Mouse (Mus musculus) forebrain, embryonic 10.5 days (tissue): ENCODE data around the gene Fam110c. TPM values are rescaled to one million over a fixed set of nuclear protein-coding genes. Genes with fewer than 3 reads are reported as not detected.

Experiments used
- DNase-seq: peaks from one replicate; pipeline ENCODE4 v3.0.0-alpha.2; 2017; ENCODE audit warnings: low spot score; ENCODE audit errors: extremely low spot score
- H3K27ac ChIP-seq: fragments of 300-500 bp; sonication (generic); 2 replicates; pipeline ENCODE4 v1.5.1; 2016; ENCODE audit warnings: mild to moderate bottlenecking
- H3K27me3 ChIP-seq: fragments of 300-500 bp; sonication (generic); 2 replicates; pipeline ENCODE4 v1.6.1; 2016; ENCODE audit warnings: mild to moderate bottlenecking; ENCODE audit not compliant: poor library complexity, severe bottlenecking
- H3K36me3 ChIP-seq: fragments of 300-500 bp; sonication (generic); replicated peaks from 2 replicates; pipeline ENCODE4 v1.6.1; 2016; ENCODE audit warnings: mild to moderate bottlenecking, moderate library complexity
- H3K4me1 ChIP-seq: fragments of 300-500 bp; sonication (generic); 2 replicates; pipeline ENCODE4 v1.6.1; 2016
- H3K4me3 ChIP-seq: fragments of 300-500 bp; sonication (generic); 2 replicates; pipeline ENCODE4 v1.5.1; 2016; ENCODE audit warnings: mild to moderate bottlenecking, moderate library complexity
- H3K9me3 ChIP-seq: fragments of 300-500 bp; sonication (generic); 2 replicates; pipeline ENCODE4 v1.6.1; 2016; ENCODE audit warnings: mild to moderate bottlenecking, moderate library complexity
- WGBS: fragments of 180-500 bp; shearing (Covaris S2); methylation state at CpG from one replicate; pipeline ENCODE4 v1.1.7; 2016; 5-methylcytosine and 5-hydroxymethylcytosine counted together
- polyA plus RNA-seq: library from polyadenylated mRNA; unstranded; fragments of >200 nt; fragmentation: Nextera tagmentation; extraction: Ambion mirVana; gene quantifications from 2 replicates; pipeline ENCODE4 v1.2.1, GENCODE M21; 2016

The Fam110c gene
- polyA plus RNA-seq, 1 experiment from 2014 or later = 0.45 TPM

GRCm38 (mm10) chr12:31122892-31123622 is 49.4 kb downstream of the Fam110c start:
- WGBS = 82% methylated on average over 6 of the region's 6 CpGs
- Histone ChIP-seq H3K27ac (no peak overlapping the region), H3K36me3 (no peaks in the 10 kb centered on the region), H3K27me3 (no peaks in the 10 kb centered on the region), H3K9me3 (no peaks in the 10 kb centered on the region), H3K4me1 (no peaks in the 10 kb centered on the region), H3K4me3 (no peak overlapping the region)
- DNase-seq = no peak

- no peaks in the 10 kb centered on the region for H3K36me3 ChIP-seq
- DNase-seq = no peak
- H3K27me3 ChIP-seq = no peaks in the 10 kb centered on the region
- H3K9me3 ChIP-seq = no peaks in the 10 kb centered on the region
- no peaks in the 10 kb centered on the region for H3K4me1 ChIP-seq
- 38% methylated on average over 1 of the region's 1 CpGs for WGBS
- H3K27ac ChIP-seq = no peak overlapping the region
- H3K4me3 ChIP-seq = no peak overlapping the region
Observed at GRCm38 (mm10) chr12:31126071-31126470, 52.4 kb downstream of the Fam110c start.

DNA sequence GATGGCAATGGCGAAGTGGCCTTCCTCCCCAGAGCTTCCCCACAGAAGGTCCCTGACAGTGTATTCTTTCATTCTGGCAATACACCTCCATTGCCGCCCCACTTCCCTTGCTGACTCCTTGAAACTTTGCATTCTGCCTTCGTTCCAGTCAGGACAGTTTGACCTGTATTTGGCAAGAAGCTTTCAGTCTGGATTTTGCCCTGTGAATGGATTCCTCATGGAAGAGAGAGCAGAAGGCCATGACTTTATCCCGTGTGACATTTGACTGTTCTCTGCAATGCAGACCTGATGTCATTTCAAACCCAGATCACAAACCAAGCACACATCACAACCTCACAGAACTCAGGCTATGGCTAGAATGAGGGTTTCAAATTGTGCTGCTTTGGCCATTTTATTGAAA is 55.9 kb downstream of the Fam110c start:
- WGBS = 90% methylated on average over 4 of the region's 4 CpGs
- H3K36me3 ChIP-seq = no peaks in the 10 kb centered on the region
- no peaks in the 10 kb centered on the region for H3K27me3 ChIP-seq

More for the DNA sequence above, 55.9 kb downstream of the Fam110c start:
- no peak overlapping the region for H3K27ac ChIP-seq
- no peak for DNase-seq
- H3K9me3 ChIP-seq = no peaks in the 10 kb centered on the region
- 0 out of 2 replicates have a peak, but pooled peaks cover 4% of the 10 kb centered on the region for H3K4me1 ChIP-seq
- H3K4me3 ChIP-seq = no peak overlapping the region

Other genes with a start within 250 kb of the Fam110c start
- gene Alkal2, start 189.5 kb upstream of the Fam110c start, polyA plus RNA-seq = 3.2 and 5.0 TPM in 2 replicates
- gene Acp1, start 162.3 kb upstream of the Fam110c start, polyA plus RNA-seq = 235 and 246 TPM in 2 replicates
- gene Sh3yl1, start 162.2 kb upstream of the Fam110c start, polyA plus RNA-seq = 14.4 and 14.8 TPM in 2 replicates
- not detected in 2 replicates for gene Gm6993, start 166.9 kb downstream of the Fam110c start, polyA plus RNA-seq
- 22.6 and 23.1 TPM in 2 replicates for gene Lamb1, start 191.4 kb downstream of the Fam110c start, polyA plus RNA-seq